Mouse (Mus musculus): ENCODE measurements at regions not wholly inside any gene's neighbourhood (a gene's known extent, or its start where the extent isn't known, plus 50 kb on each side); places are given as distances from the start of the nearest gene placed in this dataset.

GRCm38 (mm10) chr12:16222836-16223450 is 387.8 kb downstream of the Lpin1 start:
- TF ChIP-seq CHD2 (IDR thresholded peaks at IDR 0.05; ENCODE audit: low read depth, low read length) (no peak), HCFC1 (IDR thresholded peaks at IDR 0.05; ENCODE audit: borderline replicate concordance, insufficient read depth, low read length) (no peak), ZNF384 (IDR thresholded peaks at IDR 0.05; ENCODE audit: low read depth, low read length) (no peak)

Data from ES-E14 (cell line).